Mouse (Mus musculus): Measurements from ENCODE around the gene Gm20441. TPM values are rescaled to one million over a fixed set of nuclear protein-coding genes. Genes with fewer than 3 reads are reported as not detected.

The Gm20441 gene
- polyA plus RNA-seq (2016; fragmentation: Nextera tagmentation; extraction: Ambion mirVana) = not detected in 2 replicates

GRCm38 (mm10) chr10:75780769-75781578 is at the start of gene Gm20441, which contains the start of gene Gstt3:
Gm20441 (minus strand) TSS chr10:75780954.
Gstt3 (minus strand) TSS chr10:75781414.
- H3K27ac ChIP-seq = no peak within 1 kb of the TSS
- ATAC-seq (ENCODE audit: low FRiP score, low read depth) = no peak
- 1% methylated on average over 28 of the region's 28 CpGs for WGBS
- H3K9me3 ChIP-seq = no peaks in the 10 kb centered on the region
- peaks cover 5% of the 10 kb centered on the region; the same call in 1 of the 2 replicates for H3K4me1 ChIP-seq
- peak within 1 kb of the TSS; percentile 35; the same call in 1 of the 2 replicates for H3K9ac ChIP-seq
- H3K4me2 ChIP-seq (replicated peaks) = peak within 1 kb of the TSS; percentile 68
- no peaks in the 10 kb centered on the region for H3K36me3 ChIP-seq
- peaks cover 28% of the 10 kb centered on the region for H3K27me3 ChIP-seq (replicated peaks)
- peak within 1 kb of the TSS; percentile 29 for H3K4me3 ChIP-seq

GRCm38 (mm10) chr10:75830275-75830670 is 49.5 kb upstream of the Gm20441 start:
- H3K4me1 ChIP-seq = peaks cover 10% of the 10 kb centered on the region; the same call in 1 of the 2 replicates
- no peaks in the 10 kb centered on the region for H3K9me3 ChIP-seq
- no peak for ATAC-seq (ENCODE audit: low FRiP score, low read depth)
- H3K27me3 ChIP-seq (replicated peaks) = peaks cover 23% of the 10 kb centered on the region
- H3K4me3 ChIP-seq = no peak overlapping the region
- no peak overlapping the region for H3K27ac ChIP-seq
- WGBS = 91% methylated on average over 2 of the region's 2 CpGs
- H3K4me2 ChIP-seq (replicated peaks) = no peak overlapping the region
- no peaks in the 10 kb centered on the region for H3K36me3 ChIP-seq
- H3K9ac ChIP-seq = no peak overlapping the region

- Histone ChIP-seq H3K4me3 (no peak overlapping the region), H3K9ac (no peak overlapping the region)
These were observed 48.9 kb upstream of the Gm20441 start for GRCm38 (mm10) chr10:75829529-75830274.

GRCm38 (mm10) chr10:75828500-75828931 is 47.8 kb upstream of the Gm20441 start:
- peaks cover 10% of the 10 kb centered on the region for H3K27me3 ChIP-seq (replicated peaks)
- ATAC-seq (ENCODE audit: low FRiP score, low read depth) = no peak

More at GRCm38 (mm10) chr10:75829529-75830274, 48.9 kb upstream of the Gm20441 start:
- Histone ChIP-seq H3K4me1 (peaks cover 10% of the 10 kb centered on the region; the same call in 1 of the 2 replicates), H3K27ac (no peak overlapping the region), H3K36me3 (no peaks in the 10 kb centered on the region), H3K4me2 (replicated peaks) (no peak overlapping the region), H3K9me3 (no peaks in the 10 kb centered on the region), H3K27me3 (replicated peaks) (peaks cover 22% of the 10 kb centered on the region)
- no peak for ATAC-seq (ENCODE audit: low FRiP score, low read depth)
- WGBS = 84% methylated on average over 2 of the region's 2 CpGs

GRCm38 (mm10) chr10:75827668-75828360 is 47.1 kb upstream of the Gm20441 start:
- 0 out of 2 replicates have a peak, but pooled peaks cover 4% of the 10 kb centered on the region for H3K27me3 ChIP-seq (replicated peaks)
- WGBS = 95% methylated on average over 4 of the region's 4 CpGs
- no peaks in the 10 kb centered on the region for H3K36me3 ChIP-seq
- no peak overlapping the region for H3K4me2 ChIP-seq (replicated peaks)
- H3K9ac ChIP-seq = no peak overlapping the region
- H3K27ac ChIP-seq = no peak overlapping the region
- H3K9me3 ChIP-seq = 0 out of 2 replicates have a peak, but pooled peaks cover 7% of the 10 kb centered on the region
- no peak for ATAC-seq (ENCODE audit: low FRiP score, low read depth)
- no peaks in the 10 kb centered on the region for H3K4me1 ChIP-seq
- no peak overlapping the region for H3K4me3 ChIP-seq

More at GRCm38 (mm10) chr10:75828500-75828931, 47.8 kb upstream of the Gm20441 start:
- no peak overlapping the region for H3K27ac ChIP-seq
- H3K4me3 ChIP-seq = no peak overlapping the region
- no peaks in the 10 kb centered on the region for H3K9me3 ChIP-seq
- H3K36me3 ChIP-seq = no peaks in the 10 kb centered on the region
- no peak overlapping the region for H3K4me2 ChIP-seq (replicated peaks)
- no peaks in the 10 kb centered on the region for H3K4me1 ChIP-seq
- no peak overlapping the region for H3K9ac ChIP-seq

GRCm38 (mm10) chr10:75824530-75824929 is 43.8 kb upstream of the Gm20441 start:
- Histone ChIP-seq H3K27me3 (replicated peaks) (no peaks in the 10 kb centered on the region), H3K36me3 (no peaks in the 10 kb centered on the region), H3K27ac (no peak overlapping the region), H3K4me2 (replicated peaks) (no peak overlapping the region), H3K9me3 (0 out of 2 replicates have a peak, but pooled peaks cover 13% of the 10 kb centered on the region), H3K4me3 (no peak overlapping the region), H3K9ac (no peak overlapping the region), H3K4me1 (no peaks in the 10 kb centered on the region)
- WGBS = 91% methylated on average over 4 of the region's 4 CpGs
- ATAC-seq (ENCODE audit: low FRiP score, low read depth) = no peak

GRCm38 (mm10) chr10:75823782-75824181 is 43.0 kb upstream of the Gm20441 start:
- 73% methylated on average over 1 of the region's 1 CpGs for WGBS
- no peak overlapping the region for H3K9ac ChIP-seq
- 0 out of 2 replicates have a peak, but pooled peaks cover 13% of the 10 kb centered on the region for H3K9me3 ChIP-seq
- H3K27me3 ChIP-seq (replicated peaks) = no peaks in the 10 kb centered on the region
- no peak for ATAC-seq (ENCODE audit: low FRiP score, low read depth)
- H3K4me2 ChIP-seq (replicated peaks) = no peak overlapping the region
- no peak overlapping the region for H3K4me3 ChIP-seq
- no peaks in the 10 kb centered on the region for H3K4me1 ChIP-seq
- no peak overlapping the region for H3K27ac ChIP-seq
- no peaks in the 10 kb centered on the region for H3K36me3 ChIP-seq

GRCm38 (mm10) chr10:75822443-75822842 is 41.7 kb upstream of the Gm20441 start, which contains the start of gene Gstt4:
Gstt4 (minus strand) TSS chr10:75822543.
- H3K36me3 ChIP-seq = no peaks in the 10 kb centered on the region
- no peak within 1 kb of the TSS for H3K27ac ChIP-seq
- H3K9me3 ChIP-seq = 0 out of 2 replicates have a peak, but pooled peaks cover 13% of the 10 kb centered on the region
- H3K4me1 ChIP-seq = no peaks in the 10 kb centered on the region
- H3K4me2 ChIP-seq (replicated peaks) = no peak within 1 kb of the TSS
- H3K4me3 ChIP-seq = no peak within 1 kb of the TSS
- H3K9ac ChIP-seq = no peak within 1 kb of the TSS
- 90% methylated on average over 2 of the region's 2 CpGs for WGBS
- H3K27me3 ChIP-seq (replicated peaks) = no peaks in the 10 kb centered on the region
- no peak for ATAC-seq (ENCODE audit: low FRiP score, low read depth)

- H3K36me3 ChIP-seq = no peaks in the 10 kb centered on the region
- 0 out of 2 replicates have a peak, but pooled peaks cover 13% of the 10 kb centered on the region for H3K9me3 ChIP-seq
- H3K9ac ChIP-seq = no peak overlapping the region
- no peak overlapping the region for H3K4me3 ChIP-seq
- WGBS = 87% methylated on average over 5 of the region's 5 CpGs
- H3K4me2 ChIP-seq (replicated peaks) = no peak overlapping the region
- no peak for ATAC-seq (ENCODE audit: low FRiP score, low read depth)
- no peaks in the 10 kb centered on the region for H3K4me1 ChIP-seq
- no peaks in the 10 kb centered on the region for H3K27me3 ChIP-seq (replicated peaks)
- H3K27ac ChIP-seq = no peak overlapping the region
These were observed 39.1 kb upstream of the Gm20441 start for GRCm38 (mm10) chr10:75819882-75820281.

- Histone ChIP-seq H3K9me3 (0 out of 2 replicates have a peak, but pooled peaks cover 13% of the 10 kb centered on the region), H3K36me3 (no peaks in the 10 kb centered on the region), H3K4me1 (no peaks in the 10 kb centered on the region), H3K4me2 (replicated peaks) (no peak overlapping the region), H3K27ac (no peak overlapping the region), H3K27me3 (replicated peaks) (no peaks in the 10 kb centered on the region), H3K9ac (no peak overlapping the region), H3K4me3 (no peak overlapping the region)
- ATAC-seq (ENCODE audit: low FRiP score, low read depth) = no peak
- WGBS = 67% methylated on average over 10 of the region's 10 CpGs
These were observed 37.9 kb upstream of the Gm20441 start for GRCm38 (mm10) chr10:75818641-75819040.

- Histone ChIP-seq H3K9ac (no peak overlapping the region), H3K4me3 (no peak overlapping the region), H3K27me3 (replicated peaks) (no peaks in the 10 kb centered on the region), H3K27ac (no peak overlapping the region), H3K4me2 (replicated peaks) (no peak overlapping the region), H3K36me3 (no peaks in the 10 kb centered on the region), H3K4me1 (no peaks in the 10 kb centered on the region), H3K9me3 (no peaks in the 10 kb centered on the region)
- no peak for ATAC-seq (ENCODE audit: low FRiP score, low read depth)
- WGBS = 70% methylated on average over 2 of the region's 2 CpGs
These were observed 23.5 kb upstream of the Gm20441 start for GRCm38 (mm10) chr10:75804217-75804616.

Data from neural tube, embryonic 12.5 days (tissue).